Mouse (Mus musculus): Measurements from ENCODE around the gene Ksr1. TPM values are rescaled to one million over a fixed set of nuclear protein-coding genes. Genes with fewer than 3 reads are reported as not detected.

The Ksr1 gene
- polyA plus RNA-seq, 1 experiment from 2014 or later, result 4.4 TPM

DNA sequence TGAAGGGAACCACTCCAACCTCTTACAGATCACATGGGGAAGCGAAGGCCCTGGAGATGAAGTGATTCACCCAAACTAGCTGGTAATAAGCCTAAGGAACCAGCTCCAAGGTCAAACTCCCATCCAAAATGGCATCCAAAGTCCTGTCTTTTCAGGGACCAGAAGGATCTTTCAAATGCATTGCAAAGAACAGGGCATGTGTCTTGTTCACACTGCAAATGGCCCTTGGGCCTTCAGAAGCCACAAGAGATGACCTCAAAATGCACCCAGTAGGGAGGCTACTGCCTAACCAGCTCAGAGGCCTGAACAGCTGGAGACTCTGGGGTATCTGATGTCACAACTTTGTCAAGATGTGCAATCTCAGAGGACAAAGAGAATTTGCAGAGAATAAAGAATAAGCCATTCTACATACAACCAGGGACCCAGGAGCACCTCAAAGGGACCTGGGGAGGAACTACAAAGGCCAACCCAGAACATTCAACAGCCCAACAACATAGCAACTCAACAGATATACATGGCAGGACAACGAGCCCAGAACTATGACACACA lies 2.1 kb downstream of the Ksr1 start:
- ATAC-seq (replicated peaks; ENCODE audit: insufficient number of reproducible peaks, low FRiP score, low TSS enrichment), result no peak
- H3K4me1 ChIP-seq (ENCODE audit: control insufficient read depth, insufficient read depth, low read length), result peaks cover 39% of the 10 kb centered on the region
- no peak overlapping the region for H3K9ac ChIP-seq (ENCODE audit: low read depth, low read length)
- no peaks in the 10 kb centered on the region for H3K9me3 ChIP-seq (replicated peaks; ENCODE audit: control insufficient read depth, low read length)
- WGBS (ENCODE audit: insufficient replicate concordance), result 79% methylated on average over 2 of the region's 2 CpGs
- H3K27me3 ChIP-seq (ENCODE audit: control insufficient read depth, insufficient read depth, low read length), result no peaks in the 10 kb centered on the region
- H3K4me2 ChIP-seq, result peak overlapping the region; percentile 94
- no peaks in the 10 kb centered on the region for H3K36me3 ChIP-seq (ENCODE audit: control insufficient read depth, insufficient read depth, low read length)
- peak overlapping the region; percentile 91; the same call in 1 of the 2 replicates for H3K4me3 ChIP-seq (ENCODE audit: low read depth, low read length)
- H3K27ac ChIP-seq (ENCODE audit: low read depth, low read length), result no peak overlapping the region

DNA sequence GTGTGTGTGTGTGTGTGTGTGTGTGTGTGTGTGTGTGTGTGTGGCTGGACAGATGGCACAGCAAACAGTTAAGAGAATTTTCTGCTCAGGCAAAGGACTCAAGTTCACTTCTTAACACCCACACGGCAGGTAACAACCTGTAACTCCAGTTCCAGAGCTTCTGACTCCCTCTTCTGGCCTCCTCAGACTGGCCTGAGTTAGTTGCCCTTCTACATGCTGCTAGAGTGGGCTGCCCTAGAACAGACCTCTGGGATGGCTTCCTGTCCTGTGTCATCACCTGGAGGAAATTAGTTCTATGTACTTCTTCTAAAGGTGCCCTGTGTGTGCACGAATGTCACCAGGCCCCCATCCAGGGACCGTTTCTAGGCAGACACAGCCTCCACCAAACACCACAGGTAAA lies 2.9 kb downstream of the Ksr1 start:
- H3K27me3 ChIP-seq (ENCODE audit: control insufficient read depth, insufficient read depth, low read length), result no peaks in the 10 kb centered on the region
- no peaks in the 10 kb centered on the region for H3K9me3 ChIP-seq (replicated peaks; ENCODE audit: control insufficient read depth, low read length)
- WGBS (ENCODE audit: insufficient replicate concordance), result 82% methylated on average over 3 of the region's 3 CpGs
- H3K9ac ChIP-seq (ENCODE audit: low read depth, low read length), result no peak overlapping the region
- 0 out of 2 replicates have a peak overlapping the region, but pooled peaks have one; percentile 29 for H3K4me2 ChIP-seq
- H3K4me3 ChIP-seq (ENCODE audit: low read depth, low read length), result no peak overlapping the region
- H3K4me1 ChIP-seq (ENCODE audit: control insufficient read depth, insufficient read depth, low read length), result peaks cover 45% of the 10 kb centered on the region
- no peaks in the 10 kb centered on the region for H3K36me3 ChIP-seq (ENCODE audit: control insufficient read depth, insufficient read depth, low read length)
- no peak overlapping the region for H3K27ac ChIP-seq (ENCODE audit: low read depth, low read length)
- no peak for ATAC-seq (replicated peaks; ENCODE audit: insufficient number of reproducible peaks, low FRiP score, low TSS enrichment)

DNA sequence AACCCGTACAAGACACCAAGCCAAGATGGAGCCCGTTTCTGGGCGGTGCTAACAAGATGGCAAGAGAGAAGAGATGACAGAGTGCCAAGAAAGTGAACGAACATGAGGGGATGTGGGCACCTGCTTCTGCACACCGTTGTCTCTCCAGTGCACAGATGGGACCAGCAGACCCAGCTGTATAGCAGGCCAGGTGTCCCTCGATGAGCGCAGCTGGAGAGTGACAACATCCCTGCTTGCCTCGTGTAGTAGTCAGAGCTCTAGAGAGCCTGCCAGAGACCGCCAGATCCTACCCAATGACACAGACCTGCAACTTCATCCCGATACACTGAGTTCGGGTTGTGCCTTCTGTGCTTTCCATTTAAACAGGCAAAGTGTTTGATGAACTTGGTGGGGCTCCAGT lies 3.8 kb downstream of the Ksr1 start:
- H3K9me3 ChIP-seq (replicated peaks; ENCODE audit: control insufficient read depth, low read length), result no peaks in the 10 kb centered on the region
- H3K27ac ChIP-seq (ENCODE audit: low read depth, low read length), result peak overlapping the region; percentile 63; the same call in 1 of the 2 replicates
- no peak overlapping the region for H3K4me2 ChIP-seq
- no peak overlapping the region for H3K9ac ChIP-seq (ENCODE audit: low read depth, low read length)
- 81% methylated on average over 11 of the region's 11 CpGs for WGBS (ENCODE audit: insufficient replicate concordance)
- no peak overlapping the region for H3K4me3 ChIP-seq (ENCODE audit: low read depth, low read length)
- H3K4me1 ChIP-seq (ENCODE audit: control insufficient read depth, insufficient read depth, low read length), result peaks cover 45% of the 10 kb centered on the region
- no peaks in the 10 kb centered on the region for H3K36me3 ChIP-seq (ENCODE audit: control insufficient read depth, insufficient read depth, low read length)
- H3K27me3 ChIP-seq (ENCODE audit: control insufficient read depth, insufficient read depth, low read length), result no peaks in the 10 kb centered on the region
- no peak for ATAC-seq (replicated peaks; ENCODE audit: insufficient number of reproducible peaks, low FRiP score, low TSS enrichment)

DNA sequence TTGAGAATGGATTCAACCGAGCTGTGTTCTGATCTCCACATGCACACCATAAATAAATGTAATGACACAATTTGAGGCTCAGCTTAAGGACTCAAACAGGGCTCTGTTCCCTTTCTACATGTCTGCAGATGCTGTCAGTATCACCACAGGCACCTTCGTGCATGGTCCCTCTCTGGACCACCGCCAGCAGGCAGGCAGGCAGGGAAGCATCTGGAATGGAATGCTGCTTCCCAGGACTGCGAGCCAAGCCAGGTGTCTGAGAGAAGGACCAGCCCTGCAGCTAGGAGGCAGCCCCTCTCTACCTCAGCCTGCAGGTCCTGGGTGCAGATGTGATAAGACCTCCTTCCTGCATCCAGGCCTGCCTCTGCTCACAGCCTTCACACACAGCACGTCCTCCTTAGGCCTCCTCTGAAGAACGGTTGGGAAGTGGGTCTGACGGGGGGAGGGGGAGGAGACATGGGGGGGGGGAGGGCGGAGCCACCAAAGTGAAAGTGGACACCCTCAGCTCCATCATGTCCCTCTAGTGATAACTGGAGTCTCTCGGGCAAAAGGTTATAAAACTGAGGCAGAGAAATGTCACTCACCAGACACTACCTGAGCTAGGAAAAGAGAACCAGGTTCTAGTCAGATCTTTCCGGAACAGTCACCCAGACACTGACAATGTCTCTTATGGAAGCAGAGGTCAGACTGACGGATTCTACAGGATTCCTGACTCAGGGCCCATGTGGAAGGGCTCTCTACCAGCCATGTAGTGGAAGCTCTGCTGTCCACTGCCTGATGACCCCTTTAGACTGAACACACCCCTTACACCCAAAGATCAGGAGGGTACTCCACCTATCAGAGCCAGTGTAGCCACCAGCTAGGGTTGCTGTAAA lies 4.7 kb downstream of the Ksr1 start:
- Histone ChIP-seq H3K4me2 (peak overlapping the region; percentile 33), H3K4me3 (ENCODE audit: low read depth, low read length) (no peak overlapping the region), H3K9ac (ENCODE audit: low read depth, low read length) (no peak overlapping the region), H3K36me3 (ENCODE audit: control insufficient read depth, insufficient read depth, low read length) (no peaks in the 10 kb centered on the region), H3K27ac (ENCODE audit: low read depth, low read length) (peak overlapping the region; percentile 63), H3K27me3 (ENCODE audit: control insufficient read depth, insufficient read depth, low read length) (no peaks in the 10 kb centered on the region), H3K4me1 (ENCODE audit: control insufficient read depth, insufficient read depth, low read length) (peaks cover 47% of the 10 kb centered on the region), H3K9me3 (replicated peaks; ENCODE audit: control insufficient read depth, low read length) (no peaks in the 10 kb centered on the region)
- WGBS (ENCODE audit: insufficient replicate concordance), result 21% methylated on average over 11 of the region's 11 CpGs
- ATAC-seq (replicated peaks; ENCODE audit: insufficient number of reproducible peaks, low FRiP score, low TSS enrichment), result peak; percentile 15; the same call in 1 of the 2 replicates

DNA sequence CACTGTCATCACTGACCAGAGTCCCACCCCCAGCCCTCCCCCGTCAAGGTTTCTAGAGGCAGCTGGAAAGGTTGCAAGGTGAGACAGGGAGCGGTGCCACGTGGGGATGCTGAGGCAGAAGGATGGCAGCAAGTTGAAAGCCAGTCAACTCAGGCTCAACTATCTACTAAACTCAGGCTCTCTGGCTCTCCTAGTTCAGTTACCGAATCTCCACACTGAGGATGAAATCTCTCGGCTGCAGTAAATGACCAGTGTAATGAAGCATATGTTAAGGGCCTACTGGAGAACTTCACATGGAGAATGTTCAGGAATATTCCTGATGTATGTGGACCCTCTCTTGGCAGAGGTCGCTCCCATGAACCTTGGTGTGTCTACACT lies 5.7 kb downstream of the Ksr1 start:
- no peaks in the 10 kb centered on the region for H3K27me3 ChIP-seq (ENCODE audit: control insufficient read depth, insufficient read depth, low read length)
- peaks cover 56% of the 10 kb centered on the region for H3K4me1 ChIP-seq (ENCODE audit: control insufficient read depth, insufficient read depth, low read length)
- H3K9ac ChIP-seq (ENCODE audit: low read depth, low read length), result no peak overlapping the region
- no peaks in the 10 kb centered on the region for H3K9me3 ChIP-seq (replicated peaks; ENCODE audit: control insufficient read depth, low read length)
- ATAC-seq (replicated peaks; ENCODE audit: insufficient number of reproducible peaks, low FRiP score, low TSS enrichment), result no peak
- H3K36me3 ChIP-seq (ENCODE audit: control insufficient read depth, insufficient read depth, low read length), result no peaks in the 10 kb centered on the region
- no peak overlapping the region for H3K4me2 ChIP-seq
- no peak overlapping the region; the same call in 1 of the 2 replicates for H3K27ac ChIP-seq (ENCODE audit: low read depth, low read length)
- H3K4me3 ChIP-seq (ENCODE audit: low read depth, low read length), result no peak overlapping the region
- 79% methylated on average over 6 of the region's 6 CpGs for WGBS (ENCODE audit: insufficient replicate concordance)

DNA sequence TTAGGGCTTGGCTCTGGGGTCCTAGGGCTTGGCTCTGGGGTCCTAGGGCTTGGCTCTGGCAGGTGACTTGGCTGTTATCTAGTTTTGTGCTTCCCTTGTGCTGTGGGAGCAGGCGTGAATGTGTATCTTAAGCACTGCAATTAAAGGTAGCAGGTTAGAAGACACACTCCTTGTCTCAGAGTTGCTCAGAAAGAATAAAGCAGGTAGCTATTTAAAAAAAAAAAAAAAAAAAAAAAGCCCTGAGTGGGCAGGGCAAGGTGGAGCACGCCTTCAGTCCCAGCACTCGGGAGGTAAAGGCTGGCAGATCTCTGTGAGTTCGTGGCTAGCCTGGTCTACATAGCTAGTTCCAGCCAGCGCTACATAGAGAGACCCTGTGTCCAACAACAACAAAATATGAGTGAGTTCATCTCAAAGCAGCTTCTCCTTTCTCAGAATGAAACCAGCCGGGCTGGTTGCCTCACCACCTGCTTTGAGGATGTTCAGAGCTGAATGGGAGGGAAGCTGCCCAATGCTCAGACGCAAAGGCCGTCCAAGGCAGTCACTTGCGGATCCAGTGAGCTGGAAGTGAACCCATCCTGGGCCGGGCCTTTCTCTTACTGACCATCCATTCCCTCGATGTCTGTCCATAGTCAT lies 6.2 kb downstream of the Ksr1 start:
- H3K4me3 ChIP-seq (ENCODE audit: low read depth, low read length), result no peak overlapping the region
- whole genome bisulfite sequencing (ENCODE audit: insufficient replicate concordance), result 84% methylated on average over 11 of the region's 11 CpGs
- H3K27me3 ChIP-seq (ENCODE audit: control insufficient read depth, insufficient read depth, low read length), result no peaks in the 10 kb centered on the region
- no peaks in the 10 kb centered on the region for H3K36me3 ChIP-seq (ENCODE audit: control insufficient read depth, insufficient read depth, low read length)
- no peak overlapping the region for H3K27ac ChIP-seq (ENCODE audit: low read depth, low read length)
- no peaks in the 10 kb centered on the region for H3K9me3 ChIP-seq (replicated peaks; ENCODE audit: control insufficient read depth, low read length)
- ATAC-seq (replicated peaks; ENCODE audit: insufficient number of reproducible peaks, low FRiP score, low TSS enrichment), result no peak
- H3K9ac ChIP-seq (ENCODE audit: low read depth, low read length), result no peak overlapping the region
- peaks cover 54% of the 10 kb centered on the region for H3K4me1 ChIP-seq (ENCODE audit: control insufficient read depth, insufficient read depth, low read length)
- H3K4me2 ChIP-seq, result no peak overlapping the region

DNA sequence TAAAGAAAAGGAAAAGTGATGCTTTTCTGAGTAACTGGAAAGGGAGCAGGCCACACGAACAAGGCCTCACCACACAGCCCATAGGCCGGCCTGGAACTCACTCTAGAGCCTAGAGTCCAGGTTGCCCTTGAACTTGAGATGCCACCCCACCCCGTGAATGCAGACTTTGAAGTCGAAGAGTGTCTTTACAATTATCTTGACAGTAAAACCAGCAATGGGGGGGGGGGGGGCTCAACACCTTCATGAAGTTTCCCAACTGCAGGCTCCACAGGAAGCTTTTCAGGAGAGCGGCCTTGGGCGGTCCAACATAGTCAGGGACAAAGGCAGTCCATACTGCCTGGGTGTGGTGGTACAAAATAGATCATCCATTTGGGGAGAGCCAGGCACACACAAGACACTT lies 7.6 kb downstream of the Ksr1 start:
- WGBS (ENCODE audit: insufficient replicate concordance), result 69% methylated on average over 6 of the region's 6 CpGs
- no peak overlapping the region for H3K9ac ChIP-seq (ENCODE audit: low read depth, low read length)
- no peak overlapping the region for H3K4me2 ChIP-seq
- peaks cover 58% of the 10 kb centered on the region for H3K4me1 ChIP-seq (ENCODE audit: control insufficient read depth, insufficient read depth, low read length)
- no peaks in the 10 kb centered on the region for H3K27me3 ChIP-seq (ENCODE audit: control insufficient read depth, insufficient read depth, low read length)
- H3K9me3 ChIP-seq (replicated peaks; ENCODE audit: control insufficient read depth, low read length), result no peaks in the 10 kb centered on the region
- ATAC-seq (replicated peaks; ENCODE audit: insufficient number of reproducible peaks, low FRiP score, low TSS enrichment), result no peak
- no peaks in the 10 kb centered on the region for H3K36me3 ChIP-seq (ENCODE audit: control insufficient read depth, insufficient read depth, low read length)
- H3K4me3 ChIP-seq (ENCODE audit: low read depth, low read length), result no peak overlapping the region
- H3K27ac ChIP-seq (ENCODE audit: low read depth, low read length), result no peak overlapping the region

DNA sequence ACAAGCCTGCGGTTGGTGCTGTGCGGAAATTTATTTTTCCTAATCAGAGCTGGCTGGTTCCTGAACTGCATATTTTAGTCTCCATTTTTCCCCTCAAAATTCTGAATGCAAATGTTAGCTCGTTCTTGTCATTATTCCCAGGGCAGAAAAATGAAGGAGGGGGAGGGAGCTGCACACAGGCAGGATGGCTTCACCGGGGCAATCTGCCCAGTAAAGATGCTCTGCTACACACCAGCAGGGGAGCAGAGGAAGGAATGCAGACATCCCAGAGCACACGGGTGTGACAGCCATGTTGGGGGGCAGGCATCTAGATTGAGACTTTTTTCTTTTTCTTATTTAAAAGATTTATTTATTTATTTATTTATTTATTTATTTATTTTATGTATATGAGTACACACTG lies 9.0 kb downstream of the Ksr1 start:
- no peak overlapping the region for H3K27ac ChIP-seq (ENCODE audit: low read depth, low read length)
- WGBS (ENCODE audit: insufficient replicate concordance), result 81% methylated on average over 5 of the region's 5 CpGs
- H3K36me3 ChIP-seq (ENCODE audit: control insufficient read depth, insufficient read depth, low read length), result no peaks in the 10 kb centered on the region
- H3K9ac ChIP-seq (ENCODE audit: low read depth, low read length), result no peak overlapping the region
- no peak overlapping the region for H3K4me3 ChIP-seq (ENCODE audit: low read depth, low read length)
- no peaks in the 10 kb centered on the region for H3K9me3 ChIP-seq (replicated peaks; ENCODE audit: control insufficient read depth, low read length)
- ATAC-seq (replicated peaks; ENCODE audit: insufficient number of reproducible peaks, low FRiP score, low TSS enrichment), result no peak
- H3K27me3 ChIP-seq (ENCODE audit: control insufficient read depth, insufficient read depth, low read length), result no peaks in the 10 kb centered on the region
- H3K4me1 ChIP-seq (ENCODE audit: control insufficient read depth, insufficient read depth, low read length), result peaks cover 58% of the 10 kb centered on the region
- H3K4me2 ChIP-seq, result no peak overlapping the region
